16 mouse cellular contexts compared by ENCODE assay signal in genomic region chr3:88713709-88714108, GRCm38 (mm10).
"Had no signal": no experiment of that assay in that cellular context is flagged by ENCODE, and none has a peak within 500 bp of the region (broad histone marks: within the 10 kb centered on the region; RNA-seq: fewer than 3 reads in every experiment).

No protein-coding gene starts in this region.

- ATAC-seq: liver, postnatal 0 days; lung, postnatal 0 days; midbrain, embryonic 13.5 days; midbrain, embryonic 15.5 days had no signal

- H3K4me3 ChIP-seq: lung, embryonic 15.5 days; megakaryocyte, embryonic 14.5 days; midbrain, embryonic 13.5 days; midbrain, embryonic 15.5 days; neural tube, embryonic 12.5 days had no signal

- DNase-seq: liver, postnatal 0 days; lung, adult 2 months; lung, postnatal 14 days; lung, postnatal 36 days; right cerebral cortex, postnatal 14 days; thymus, adult 2 months; thymus, postnatal 25 days; thymus, postnatal 4 days had no signal

- H3K27ac ChIP-seq: lung, embryonic 15.5 days; macrophage; midbrain, embryonic 13.5 days; midbrain, embryonic 15.5 days; neural tube, embryonic 12.5 days had no signal

- H3K27me3 ChIP-seq: lung, embryonic 15.5 days; megakaryocyte, embryonic 14.5 days; midbrain, embryonic 13.5 days; midbrain, embryonic 15.5 days; neural tube, embryonic 12.5 days had no signal

- H3K4me2 ChIP-seq: lung, embryonic 15.5 days; midbrain, embryonic 11.5 days; midbrain, embryonic 13.5 days; midbrain, embryonic 15.5 days; neural tube, embryonic 12.5 days had no signal

- H3K9me3 ChIP-seq: lung, embryonic 15.5 days; megakaryocyte, embryonic 14.5 days; midbrain, embryonic 13.5 days; midbrain, embryonic 15.5 days; neural tube, embryonic 12.5 days had no signal

- H3K9ac ChIP-seq: liver, postnatal 0 days; lung, embryonic 15.5 days; midbrain, embryonic 13.5 days; midbrain, embryonic 15.5 days; neural tube, embryonic 12.5 days had no signal
